Mouse (Mus musculus): ENCODE measurements at regions not wholly inside any gene's neighbourhood (a gene's known extent, or its start where the extent isn't known, plus 50 kb on each side); places are given as distances from the start of the nearest gene placed in this dataset.

DNA sequence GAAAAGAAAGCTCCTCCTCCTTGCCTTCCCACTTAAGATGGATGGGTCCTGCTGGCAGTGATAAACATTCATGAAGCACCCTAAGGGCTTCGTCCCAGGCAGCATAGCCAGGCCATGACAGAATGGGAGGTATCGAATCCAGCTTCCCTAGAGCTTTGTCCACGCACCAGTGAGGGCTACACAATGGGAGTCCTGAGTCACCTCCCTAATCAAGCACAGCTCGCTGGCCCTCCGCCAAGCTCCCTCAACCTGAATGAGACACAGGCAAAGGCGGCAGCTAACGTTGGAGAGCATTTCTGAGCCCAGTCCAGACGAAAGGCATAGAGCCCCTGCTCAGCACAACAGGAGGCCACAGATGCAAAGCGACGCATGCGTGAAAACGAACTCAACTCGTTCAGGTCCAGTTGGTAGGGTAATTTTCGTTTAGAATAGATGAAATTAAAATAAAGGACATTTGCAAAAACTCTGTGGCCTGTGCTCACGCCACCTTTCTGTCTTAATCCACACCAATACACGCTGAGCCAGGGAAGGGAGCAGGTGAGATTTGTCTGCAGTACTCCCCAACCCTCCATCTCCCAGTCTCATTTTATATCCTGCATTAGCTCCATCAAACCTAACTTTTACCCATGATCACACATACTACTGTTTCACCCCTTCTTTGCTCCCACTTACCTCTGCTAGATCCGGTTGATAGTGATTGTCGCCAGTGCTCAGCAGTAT lies 91.3 kb upstream of the Ces5a start:
- Histone ChIP-seq H3ac (ENCODE audit: control insufficient read depth, insufficient read length, low read depth) (no peak overlapping the region), H3K79me3 (ENCODE audit: low read depth) (no peaks in the 10 kb centered on the region), H3K4me3 (ENCODE audit: insufficient read depth, poor library complexity, severe bottlenecking) (no peak overlapping the region)

GRCm38 (mm10) chr8:93627626-93628025 lies 92.0 kb upstream of the Ces5a start:
- Histone ChIP-seq H3K36me3 (ENCODE audit: control insufficient read depth, insufficient read depth) (no peaks in the 10 kb centered on the region), H3K79me2 (ENCODE audit: control insufficient read depth, insufficient read depth) (no peaks in the 10 kb centered on the region), H3K79me3 (ENCODE audit: low read depth) (no peaks in the 10 kb centered on the region), H3K27me3 (ENCODE audit: control insufficient read depth, insufficient read depth, insufficient read length) (peaks cover 22% of the 10 kb centered on the region), H3K4me3 (ENCODE audit: insufficient read depth, poor library complexity, severe bottlenecking) (no peak overlapping the region), H3ac (ENCODE audit: control insufficient read depth, insufficient read length, low read depth) (no peak overlapping the region)
- TF ChIP-seq CTCF (IDR thresholded peaks at IDR 0.05; ENCODE audit: control insufficient read depth, insufficient read depth, insufficient read length): no peak
- no peak for TF ChIP-seq CEBPB (IDR thresholded peaks at IDR 0.05; ENCODE audit: low read depth)
- TF ChIP-seq FOSL1 (IDR thresholded peaks at IDR 0.05; ENCODE audit: insufficient read depth, low read length, poor library complexity, severe bottlenecking): no peak
- TF ChIP-seq MAX (IDR thresholded peaks at IDR 0.05): no peak
- no peak for TF ChIP-seq USF1 (IDR thresholded peaks at IDR 0.05; ENCODE audit: low read depth)
- no peak for TF ChIP-seq MYOD1 (IDR thresholded peaks at IDR 0.05; ENCODE audit: control insufficient read depth, insufficient read length, low read depth)
- no peak for TF ChIP-seq MYOG (IDR thresholded peaks at IDR 0.05; ENCODE audit: control insufficient read depth, extremely low read depth, insufficient read length)

More for the DNA sequence above, 91.3 kb upstream of the Ces5a start:
- TF ChIP-seq USF1 (IDR thresholded peaks at IDR 0.05; ENCODE audit: low read depth) (no peak), FOSL1 (IDR thresholded peaks at IDR 0.05; ENCODE audit: insufficient read depth, low read length, poor library complexity, severe bottlenecking) (no peak), MAX (IDR thresholded peaks at IDR 0.05) (no peak), MYOG (IDR thresholded peaks at IDR 0.05; ENCODE audit: control insufficient read depth, extremely low read depth, insufficient read length) (no peak), MYOD1 (IDR thresholded peaks at IDR 0.05; ENCODE audit: control insufficient read depth, insufficient read length, low read depth) (no peak), CEBPB (IDR thresholded peaks at IDR 0.05; ENCODE audit: low read depth) (no peak), CTCF (IDR thresholded peaks at IDR 0.05; ENCODE audit: control insufficient read depth, insufficient read depth, insufficient read length) (no peak)
- Histone ChIP-seq H3K36me3 (ENCODE audit: control insufficient read depth, insufficient read depth) (no peaks in the 10 kb centered on the region), H3K79me2 (ENCODE audit: control insufficient read depth, insufficient read depth) (no peaks in the 10 kb centered on the region), H3K27me3 (ENCODE audit: control insufficient read depth, insufficient read depth, insufficient read length) (peaks cover 22% of the 10 kb centered on the region)

DNA sequence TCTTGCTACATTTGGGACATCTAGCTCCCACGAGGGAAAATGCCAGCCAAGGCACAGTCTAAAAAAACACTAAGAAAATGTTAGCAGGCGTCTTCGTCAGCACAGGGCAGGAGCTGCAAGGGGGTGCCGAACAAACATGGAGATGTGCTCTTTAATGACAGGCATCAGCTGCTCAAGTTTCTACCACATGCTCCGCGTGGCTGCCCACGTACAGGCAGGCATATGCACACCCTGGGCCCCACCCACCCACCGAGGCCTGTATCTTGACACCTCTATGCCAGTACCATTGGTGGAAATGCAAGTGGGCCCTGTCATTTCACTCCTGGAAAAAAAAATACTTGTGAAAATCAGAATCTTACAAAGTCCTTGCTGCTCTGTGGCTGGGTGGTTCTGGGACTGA lies 97.3 kb upstream of the Ces5a start:
- no peaks in the 10 kb centered on the region for H3K79me3 ChIP-seq (ENCODE audit: low read depth)
- no peak overlapping the region for H3K4me3 ChIP-seq (ENCODE audit: insufficient read depth, poor library complexity, severe bottlenecking)
- TF ChIP-seq CEBPB (IDR thresholded peaks at IDR 0.05; ENCODE audit: low read depth): no peak
- TF ChIP-seq MYOG (IDR thresholded peaks at IDR 0.05; ENCODE audit: control insufficient read depth, extremely low read depth, insufficient read length): no peak
- TF ChIP-seq MYOD1 (IDR thresholded peaks at IDR 0.05; ENCODE audit: control insufficient read depth, insufficient read length, low read depth): no peak
- no peak for TF ChIP-seq USF1 (IDR thresholded peaks at IDR 0.05; ENCODE audit: low read depth)
- TF ChIP-seq CTCF (IDR thresholded peaks at IDR 0.05; ENCODE audit: control insufficient read depth, insufficient read depth, insufficient read length): no peak
- TF ChIP-seq MAX (IDR thresholded peaks at IDR 0.05): no peak
- no peak for TF ChIP-seq FOSL1 (IDR thresholded peaks at IDR 0.05; ENCODE audit: insufficient read depth, low read length, poor library complexity, severe bottlenecking)
- H3K79me2 ChIP-seq (ENCODE audit: control insufficient read depth, insufficient read depth): no peaks in the 10 kb centered on the region
- H3ac ChIP-seq (ENCODE audit: control insufficient read depth, insufficient read length, low read depth): no peak overlapping the region
- no peaks in the 10 kb centered on the region for H3K36me3 ChIP-seq (ENCODE audit: control insufficient read depth, insufficient read depth)
- H3K27me3 ChIP-seq (ENCODE audit: control insufficient read depth, insufficient read depth, insufficient read length): peaks cover 21% of the 10 kb centered on the region

DNA sequence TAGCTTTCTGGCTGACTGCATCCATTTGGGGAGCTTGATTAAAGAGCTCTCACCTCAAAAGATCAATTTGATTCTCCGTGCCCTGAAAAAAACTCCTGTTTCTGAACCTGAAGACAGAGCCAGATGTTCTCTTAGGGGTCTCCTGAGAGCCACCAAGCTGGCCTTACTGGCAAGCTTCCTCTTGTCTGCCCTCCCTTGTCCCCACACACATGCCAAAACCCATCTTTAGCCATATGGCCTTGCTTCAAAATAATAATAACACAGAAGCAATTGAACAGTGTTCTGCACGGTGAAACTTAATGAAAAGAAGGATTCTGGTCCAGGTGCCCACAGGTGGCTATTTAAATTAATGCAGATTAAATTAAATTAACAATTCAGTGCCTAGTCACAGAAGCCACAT lies 107.1 kb upstream of the Ces5a start:
- Histone ChIP-seq H3K4me3 (ENCODE audit: insufficient read depth, poor library complexity, severe bottlenecking) (no peak overlapping the region), H3K79me2 (ENCODE audit: control insufficient read depth, insufficient read depth) (no peaks in the 10 kb centered on the region), H3ac (ENCODE audit: control insufficient read depth, insufficient read length, low read depth) (no peak overlapping the region), H3K79me3 (ENCODE audit: low read depth) (no peaks in the 10 kb centered on the region), H3K27me3 (ENCODE audit: control insufficient read depth, insufficient read depth, insufficient read length) (peaks cover 9% of the 10 kb centered on the region), H3K36me3 (ENCODE audit: control insufficient read depth, insufficient read depth) (no peaks in the 10 kb centered on the region)
- TF ChIP-seq MYOG (IDR thresholded peaks at IDR 0.05; ENCODE audit: control insufficient read depth, extremely low read depth, insufficient read length): no peak
- no peak for TF ChIP-seq MYOD1 (IDR thresholded peaks at IDR 0.05; ENCODE audit: control insufficient read depth, insufficient read length, low read depth)
- no peak for TF ChIP-seq USF1 (IDR thresholded peaks at IDR 0.05; ENCODE audit: low read depth)
- no peak for TF ChIP-seq CEBPB (IDR thresholded peaks at IDR 0.05; ENCODE audit: low read depth)
- TF ChIP-seq MAX (IDR thresholded peaks at IDR 0.05): no peak
- no peak for TF ChIP-seq CTCF (IDR thresholded peaks at IDR 0.05; ENCODE audit: control insufficient read depth, insufficient read depth, insufficient read length)
- no peak for TF ChIP-seq FOSL1 (IDR thresholded peaks at IDR 0.05; ENCODE audit: insufficient read depth, low read length, poor library complexity, severe bottlenecking)

- H3K4me3 ChIP-seq (ENCODE audit: insufficient read depth, poor library complexity, severe bottlenecking): no peak overlapping the region
- peaks cover 6% of the 10 kb centered on the region for H3K27me3 ChIP-seq (ENCODE audit: control insufficient read depth, insufficient read depth, insufficient read length)
- H3K79me2 ChIP-seq (ENCODE audit: control insufficient read depth, insufficient read depth): no peaks in the 10 kb centered on the region
- H3ac ChIP-seq (ENCODE audit: control insufficient read depth, insufficient read length, low read depth): no peak overlapping the region
- no peaks in the 10 kb centered on the region for H3K36me3 ChIP-seq (ENCODE audit: control insufficient read depth, insufficient read depth)
- TF ChIP-seq FOSL1 (IDR thresholded peaks at IDR 0.05; ENCODE audit: insufficient read depth, low read length, poor library complexity, severe bottlenecking): no peak
- TF ChIP-seq MYOD1 (IDR thresholded peaks at IDR 0.05; ENCODE audit: control insufficient read depth, insufficient read length, low read depth): no peak
- TF ChIP-seq USF1 (IDR thresholded peaks at IDR 0.05; ENCODE audit: low read depth): no peak
- TF ChIP-seq MYOG (IDR thresholded peaks at IDR 0.05; ENCODE audit: control insufficient read depth, extremely low read depth, insufficient read length): no peak
- no peak for TF ChIP-seq CTCF (IDR thresholded peaks at IDR 0.05; ENCODE audit: control insufficient read depth, insufficient read depth, insufficient read length)
- no peak for TF ChIP-seq CEBPB (IDR thresholded peaks at IDR 0.05; ENCODE audit: low read depth)
- TF ChIP-seq MAX (IDR thresholded peaks at IDR 0.05): no peak
- no peaks in the 10 kb centered on the region for H3K79me3 ChIP-seq (ENCODE audit: low read depth)
Measured at GRCm38 (mm10) chr8:93643471-93644215, 108.0 kb upstream of the Ces5a start.
